Mouse (Mus musculus): ENCODE results near the gene Cdc42bpg.

- no peak for TF ChIP-seq CTCF (IDR thresholded peaks at IDR 0.05; ENCODE audit: extremely low read depth, insufficient read depth, insufficient read length, insufficient replicate concordance)
- TF ChIP-seq POLR2A (IDR thresholded peaks at IDR 0.05; ENCODE audit: low read depth, low read length), result no peak
Observed at GRCm38 (mm10) chr19:6267306-6268169, 38.7 kb upstream of the Cdc42bpg start.

Data from spleen, adult 2 months (tissue).